Mouse (Mus musculus) central nervous system, embryonic 14 days (tissue): Measurements from ENCODE around the gene Exd1. TPM values are rescaled to one million over a fixed set of nuclear protein-coding genes. Genes with fewer than 3 reads are reported as not detected.

Experiments
- polyA plus RNA-seq: library from polyadenylated mRNA; depleted of rRNA; stranded (reverse); fragments of >200 nt; gene quantifications from 2 replicates; pipeline ENCODE4 v1.2.3, GENCODE M21; 2012; rRNA removed

Exd1 gene
- 0.33 and 0.75 TPM in 2 replicates for polyA plus RNA-seq

GRCm38 (mm10) chr2:119547522-119548370 lies at the start of gene Exd1, which contains the start of gene Chp1:
Gene Exd1 (minus strand): TSS chr2:119547627.
Gene Chp1 (plus strand): TSS chr2:119547697.

GRCm38 (mm10) chr2:119477571-119478396 lies 69.6 kb downstream of the Exd1 start, which contains the start of gene Ino80:
Gene Ino80 (minus strand): TSS chr2:119477687.

Other genes with a start within 250 kb of the Exd1 start
- gene Dll4, start 221.8 kb downstream of the Exd1 start, polyA plus RNA-seq, result 6.9 and 8.5 TPM in 2 replicates
- gene Chac1, start 196.4 kb downstream of the Exd1 start, polyA plus RNA-seq, result 4.0 and 4.4 TPM in 2 replicates
- gene Ino80, start 69.9 kb downstream of the Exd1 start, polyA plus RNA-seq, result 14.1 and 15.0 TPM in 2 replicates
- gene Chp1, start 70 bp upstream of the Exd1 start, polyA plus RNA-seq, result 57.5 and 59.8 TPM in 2 replicates
- 20.2 and 28.4 TPM in 2 replicates for gene Nusap1, start 70.7 kb upstream of the Exd1 start, polyA plus RNA-seq
- gene Oip5, start 70.8 kb upstream of the Exd1 start, polyA plus RNA-seq, result 8.9 and 12.5 TPM in 2 replicates
- 14.9 and 17.0 TPM in 2 replicates for gene Ndufaf1, start 115.2 kb upstream of the Exd1 start, polyA plus RNA-seq
- 44.9 and 45.5 TPM in 2 replicates for gene Rtf1, start 127.4 kb upstream of the Exd1 start, polyA plus RNA-seq
- gene Itpka, start 194.7 kb upstream of the Exd1 start, polyA plus RNA-seq, result 0.50 and 0.55 TPM in 2 replicates
- 2.3 and 3.0 TPM in 2 replicates for gene Ltk, start 212.8 kb upstream of the Exd1 start, polyA plus RNA-seq
- 21.9 and 22.8 TPM in 2 replicates for gene Rpap1, start 239.9 kb upstream of the Exd1 start, polyA plus RNA-seq